36 mouse cellular contexts compared by ENCODE assay signal in genomic region chr1:80496360-80496759, GRCm38 (mm10). TPM values are rescaled to one million over a fixed set of nuclear protein-coding genes. Genes with fewer than 3 reads are reported as not detected.
DNase-seq lines count a peak whose midpoint lies in the region; ATAC-seq lines count a peak whose summit lies in the region.
"Had no signal": no experiment of that assay in that cellular context is flagged by ENCODE, and none has a peak within 500 bp of the region (broad histone marks: within the 10 kb centered on the region; RNA-seq: fewer than 3 reads in every experiment).

No protein-coding gene starts in this region.

- peak; percentile 65 for ATAC-seq in activated CD4-positive, CD25-positive, alpha-beta regulatory T cell, adult 4 months
- peak; percentile 71 for ATAC-seq in monocyte, adult 5-6 weeks (replicated peaks; ENCODE audit: insufficient number of reproducible peaks, low FRiP score, low TSS enrichment, poor library complexity, severe bottlenecking)
- ATAC-seq: forebrain, embryonic 15.5 days; hindbrain, postnatal 0 days; intestine, postnatal 0 days; midbrain, embryonic 15.5 days had no signal

- DNase-seq in 3T3-L1 (ENCODE audit: low read depth, low spot score) (peak; percentile 72), A20 (ENCODE audit: low read depth, low spot score) (peak; percentile 13)
- no peak for DNase-seq in kidney, postnatal 36 days
- DNase-seq in layer of hippocampus, postnatal 25 days (ENCODE audit: extremely low spot score in 1 of 2, low spot score in 1 of 2): no peak
- DNase-seq: adrenal gland, postnatal 10 days; cerebellum, adult 11 months; cerebellum, adult 9-10 months; embryo, embryonic 11 days; gastrocnemius, postnatal 10 days; heart, postnatal 36 days; kidney, adult 9 months; kidney, postnatal 25 days; liver, embryonic 13.5 days; lung, postnatal 10 days; right cerebral cortex, adult 18-20 months; thymus, postnatal 4 days had no signal

RNA-seq across cellular contexts. Expression of gene Gm45261, which starts 35.1 kb away (rescaled TPM):
- polyA plus RNA-seq in activated CD4-positive, CD25-positive, alpha-beta regulatory T cell, adult 4 months (2017; shearing (Covaris generic)): not detected
- total RNA-seq in monocyte, adult 5-6 weeks (2017): not detected in 3 replicates
- not detected for total RNA-seq in layer of hippocampus, postnatal 25 days (2021)
- total RNA-seq: adrenal gland, postnatal 10 days; gastrocnemius, postnatal 10 days; granulocyte monocyte progenitor cell, adult 5-6 weeks; heart, postnatal 36 days; hindbrain, postnatal 0 days; left cerebral cortex, postnatal 10 days had no signal
- polyA plus RNA-seq: embryonic facial prominence, embryonic 12.5 days; forebrain, embryonic 10.5 days; forebrain, embryonic 15.5 days; heart, embryonic 11.5 days; heart, embryonic 16.5 days; hindbrain, embryonic 12.5 days; hindbrain, postnatal 0 days; intestine, postnatal 0 days; limb, embryonic 10.5 days; limb, embryonic 15.5 days; liver, embryonic 13.5 days; midbrain, embryonic 10.5 days; midbrain, embryonic 15.5 days; neural tube, embryonic 11.5 days; spleen, adult 2 months; stomach, postnatal 0 days; thymus, postnatal 0 days had no signal

Comparison
In these comparisons a context has a peak if more than half of its experiments do, and no peak if none do; other contexts are left out.
1. DNase-seq: peak in 3T3-L1 (single experiment) and A20 (single experiment); none in kidney, postnatal 36 days (0 of 2) and layer of hippocampus, postnatal 25 days (0 of 2).